Mouse (Mus musculus) megakaryocyte, embryonic 14.5 days (primary cell): ENCODE results near the gene Gtsf2.

ENCODE experiments used
- FLI1 ChIP-seq: IDR thresholded peaks from 2 replicates; pipeline ENCODE4 v1.6.1; 2012; ENCODE audit warnings: low read length, inconsistent platforms, mixed read lengths
- GATA1 ChIP-seq: IDR thresholded peaks from 3 replicates; pipeline ENCODE4 v1.6.1; 2012; ENCODE audit warnings: mixed read lengths, low read length, inconsistent platforms, borderline replicate concordance

DNA sequence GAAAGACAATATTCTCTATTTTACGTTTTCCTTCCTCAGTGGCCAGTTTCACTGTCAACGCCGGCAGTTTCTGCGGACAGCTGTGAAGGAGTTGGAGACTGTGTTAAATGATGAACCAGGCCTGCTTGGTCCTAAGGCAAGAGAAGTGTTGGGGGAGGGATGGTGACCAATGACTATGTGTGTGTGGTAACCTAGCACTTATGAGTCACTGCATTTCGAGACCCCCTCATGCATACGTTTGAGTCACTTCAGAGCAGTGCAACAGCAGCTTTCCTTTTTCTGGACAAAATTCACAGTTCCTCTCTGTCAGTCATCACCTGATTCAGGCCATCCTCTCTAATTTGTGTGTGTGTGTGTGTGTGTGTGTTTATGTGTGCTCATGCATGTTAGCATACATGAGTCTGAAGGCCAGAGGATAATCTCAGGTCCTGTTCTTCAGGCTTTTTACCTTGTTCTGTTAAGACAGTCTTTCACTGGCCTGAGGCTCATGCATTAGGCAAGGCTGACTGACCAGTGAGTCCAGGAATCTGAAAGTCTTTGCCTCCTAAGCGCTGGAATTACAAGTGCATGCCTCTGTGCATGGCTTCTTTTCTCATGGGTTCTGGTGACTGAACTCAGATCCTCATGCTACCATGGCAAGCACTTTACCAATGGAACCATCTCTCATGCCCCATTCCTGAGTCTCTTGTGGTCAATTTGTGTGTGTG lies 23.4 kb upstream of the Gtsf2 start:
- no peak for TF ChIP-seq GATA1
- TF ChIP-seq FLI1 = no peak
